Mouse (Mus musculus) stomach, embryonic 14.5 days (tissue): ENCODE measurements around the gene Rpsa. TPM values are rescaled to one million over a fixed set of nuclear protein-coding genes. Genes with fewer than 3 reads are reported as not detected.

Experiments
- ATAC-seq: fragments of 200-750 bp; cut with Nextera tagmentation; 2 replicates; pipeline ENCODE4 v1.8.0; 2017; ENCODE audit warnings: low read depth, moderate TSS enrichment; ENCODE audit not compliant: insufficient number of reproducible peaks, insufficient read depth, low FRiP score
- H3K27ac ChIP-seq: fragments of 300-500 bp; sonication (generic); 2 replicates; pipeline ENCODE4 v1.5.1; 2014; ENCODE audit warnings: mild to moderate bottlenecking, low read length, moderate library complexity, mixed read lengths
- H3K27me3 ChIP-seq: fragments of 300-500 bp; sonication (generic); 2 replicates; pipeline ENCODE4 v1.6.1; 2014; ENCODE audit warnings: low read length, control low read depth, mixed read lengths; ENCODE audit not compliant: control insufficient read depth, insufficient read depth
- H3K36me3 ChIP-seq: fragments of 300-500 bp; sonication (generic); 2 replicates; pipeline ENCODE4 v1.6.1; 2014; ENCODE audit warnings: mild to moderate bottlenecking, control low read depth, low read length, moderate library complexity, mixed read lengths; ENCODE audit not compliant: control insufficient read depth, insufficient read depth
- H3K4me1 ChIP-seq: fragments of 300-500 bp; sonication (generic); 2 replicates; pipeline ENCODE4 v1.6.1; 2014; ENCODE audit warnings: low read length, control low read depth, mixed read lengths; ENCODE audit not compliant: control insufficient read depth, insufficient read depth
- H3K4me2 ChIP-seq: fragments of 300-500 bp; sonication (generic); replicated peaks from 2 replicates; pipeline ENCODE4 v1.6.1; 2014; ENCODE audit warnings: low read depth, low read length, control low read depth
- H3K4me3 ChIP-seq: fragments of 300-500 bp; sonication (generic); 2 replicates; pipeline ENCODE4 v1.5.1; 2014; ENCODE audit warnings: low read depth, low read length, control low read depth
- H3K9ac ChIP-seq: fragments of 300-500 bp; sonication (generic); replicated peaks from 2 replicates; pipeline ENCODE4 v1.6.1; 2014; ENCODE audit warnings: low read depth, mild to moderate bottlenecking, control low read depth, low read length, moderate library complexity, mixed read lengths
- H3K9me3 ChIP-seq: fragments of 300-500 bp; sonication (generic); 2 replicates; pipeline ENCODE4 v1.6.1; 2016; ENCODE audit warnings: low read depth, low read length, control low read depth; ENCODE audit not compliant: control insufficient read depth
- WGBS: fragments of 180-500 bp; shearing (Covaris S2); extraction: QIAGEN DNeasy Blood & Tissue Kit; methylation state at CpG from one replicate; pipeline ENCODE4 v1.1.7; 2014; 5-methylcytosine and 5-hydroxymethylcytosine counted together
- polyA plus RNA-seq: library from polyadenylated mRNA; unstranded; fragments of >200 nt; fragmentation: Nextera tagmentation; extraction: Ambion mirVana; gene quantifications from 2 replicates; pipeline ENCODE4 v1.2.1, GENCODE M21; 2014

The Rpsa gene
- 1,874 and 2,010 TPM in 2 replicates for polyA plus RNA-seq

DNA sequence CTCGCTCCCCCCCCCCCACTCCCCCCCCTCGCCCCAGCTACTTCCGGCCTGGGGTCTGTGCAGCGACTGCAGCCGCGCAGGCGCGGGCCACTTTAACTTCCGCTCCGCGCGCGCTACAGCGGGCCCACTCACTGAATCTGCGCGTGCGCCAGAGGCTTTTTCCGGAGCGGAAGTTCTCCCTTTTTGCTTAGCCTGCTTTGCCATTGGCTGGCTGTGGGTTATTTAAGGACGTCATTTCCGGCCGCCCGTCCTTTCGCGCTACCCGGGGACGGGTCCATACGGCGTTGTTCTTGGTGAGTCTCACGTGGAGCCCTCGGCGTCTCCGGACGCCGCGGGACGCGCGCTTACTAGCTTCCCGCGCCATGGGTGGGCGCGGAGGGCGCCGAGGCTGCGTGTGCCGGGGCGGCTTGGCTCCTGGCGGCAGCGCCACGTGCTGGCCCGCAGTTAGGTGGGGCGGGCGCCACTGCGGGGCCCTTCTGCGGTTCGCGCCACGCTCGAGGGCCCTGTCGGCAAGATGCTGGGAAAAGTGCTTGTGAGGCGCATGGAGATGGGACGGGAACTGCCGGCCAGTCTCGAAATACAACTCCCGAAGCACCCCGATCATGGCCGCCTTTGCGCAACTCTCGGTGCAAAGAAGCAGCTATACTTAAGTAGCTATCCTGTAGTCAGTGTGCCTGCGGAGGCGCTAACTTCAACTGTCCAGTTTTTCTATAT lies at the start of gene Rpsa:
Gene Rpsa, plus strand, starts transcription at position 152 of the 714 bp plus-strand sequence.
- Histone ChIP-seq H3K27me3 (no peaks in the 10 kb centered on the region), H3K4me1 (peaks cover 11% of the 10 kb centered on the region), H3K9ac (peak within 1 kb of the TSS; percentile 100), H3K36me3 (peaks cover 54% of the 10 kb centered on the region), H3K27ac (peak within 1 kb of the TSS; percentile 94), H3K4me3 (peak within 1 kb of the TSS; percentile 100), H3K9me3 (no peaks in the 10 kb centered on the region), H3K4me2 (peak within 1 kb of the TSS; percentile 83)
- WGBS = under 1% methylated on average over 69 of the region's 72 CpGs
- ATAC-seq = peak; percentile 97

- Histone ChIP-seq H3K36me3 (no peaks in the 10 kb centered on the region), H3K27me3 (no peaks in the 10 kb centered on the region), H3K27ac (no peak overlapping the region), H3K4me3 (no peak overlapping the region), H3K9ac (no peak overlapping the region), H3K9me3 (no peaks in the 10 kb centered on the region), H3K4me1 (no peaks in the 10 kb centered on the region), H3K4me2 (no peak overlapping the region)
- no peak for ATAC-seq
- 76% methylated on average over 3 of the region's 3 CpGs for WGBS
Observed at GRCm38 (mm10) chr9:120078241-120078640, 49.2 kb upstream of the Rpsa start.

GRCm38 (mm10) chr9:120079901-120080300 lies 47.6 kb upstream of the Rpsa start:
- no peaks in the 10 kb centered on the region for H3K4me1 ChIP-seq
- WGBS = 67% methylated on average over 7 of the region's 7 CpGs
- H3K4me2 ChIP-seq = no peak overlapping the region
- H3K27ac ChIP-seq = no peak overlapping the region
- no peak overlapping the region for H3K9ac ChIP-seq
- ATAC-seq = no peak
- H3K9me3 ChIP-seq = no peaks in the 10 kb centered on the region
- H3K36me3 ChIP-seq = no peaks in the 10 kb centered on the region
- H3K4me3 ChIP-seq = no peak overlapping the region
- no peaks in the 10 kb centered on the region for H3K27me3 ChIP-seq

DNA sequence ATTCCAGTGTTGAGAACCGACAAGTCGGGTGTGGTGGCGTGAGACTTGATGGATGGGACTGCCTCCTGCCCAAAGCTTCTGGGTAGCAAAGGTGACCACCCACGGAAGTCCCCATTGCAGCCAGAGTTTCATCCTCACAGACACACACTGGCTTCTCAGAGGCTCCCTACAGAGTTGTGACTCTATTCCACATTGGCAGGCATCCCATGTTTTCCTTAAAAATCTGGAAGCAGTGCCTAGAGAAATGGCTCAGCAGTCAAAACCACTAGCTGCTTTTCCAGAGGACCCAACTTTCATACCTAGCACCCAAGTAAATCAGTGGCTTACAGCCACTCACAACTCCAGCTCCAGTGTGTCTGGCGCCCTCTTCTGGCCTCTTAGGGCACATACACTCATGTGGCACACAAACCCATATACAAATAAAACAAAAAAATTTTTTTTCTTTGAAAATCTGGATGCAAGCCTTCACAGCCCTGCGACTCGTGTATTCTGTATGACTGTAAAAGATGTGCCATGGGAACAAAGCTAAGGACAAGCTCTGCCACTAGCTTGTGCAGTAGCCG lies 46.9 kb upstream of the Rpsa start:
- no peak overlapping the region for H3K9ac ChIP-seq
- no peak overlapping the region for H3K4me3 ChIP-seq
- no peaks in the 10 kb centered on the region for H3K9me3 ChIP-seq
- no peaks in the 10 kb centered on the region for H3K27me3 ChIP-seq
- 72% methylated on average over 8 of the region's 8 CpGs for WGBS
- no peak overlapping the region for H3K27ac ChIP-seq
- ATAC-seq = no peak
- H3K4me1 ChIP-seq = no peaks in the 10 kb centered on the region
- H3K4me2 ChIP-seq = no peak overlapping the region
- H3K36me3 ChIP-seq = no peaks in the 10 kb centered on the region

DNA sequence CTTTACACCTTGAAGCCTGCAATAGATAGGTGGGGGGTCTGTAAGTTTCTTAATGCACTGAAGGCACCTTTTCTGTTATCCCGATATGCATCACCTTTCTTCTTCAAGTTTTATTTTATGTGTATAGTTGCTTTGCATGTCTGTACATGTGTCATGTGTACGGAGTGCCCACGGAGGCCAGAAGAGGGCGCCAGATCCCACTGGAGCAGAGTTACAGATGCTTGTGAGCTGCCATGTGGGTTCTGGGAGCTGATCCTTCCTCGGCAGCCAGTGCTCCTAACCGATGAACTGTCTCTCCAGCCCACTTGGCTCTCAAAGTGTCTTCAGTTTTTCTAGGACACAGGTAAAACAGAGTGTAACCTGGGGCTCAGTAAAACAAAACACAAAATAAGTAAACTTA lies 46.2 kb upstream of the Rpsa start:
- H3K4me2 ChIP-seq = no peak overlapping the region
- H3K4me1 ChIP-seq = no peaks in the 10 kb centered on the region
- 69% methylated on average over 6 of the region's 6 CpGs for WGBS

DNA sequence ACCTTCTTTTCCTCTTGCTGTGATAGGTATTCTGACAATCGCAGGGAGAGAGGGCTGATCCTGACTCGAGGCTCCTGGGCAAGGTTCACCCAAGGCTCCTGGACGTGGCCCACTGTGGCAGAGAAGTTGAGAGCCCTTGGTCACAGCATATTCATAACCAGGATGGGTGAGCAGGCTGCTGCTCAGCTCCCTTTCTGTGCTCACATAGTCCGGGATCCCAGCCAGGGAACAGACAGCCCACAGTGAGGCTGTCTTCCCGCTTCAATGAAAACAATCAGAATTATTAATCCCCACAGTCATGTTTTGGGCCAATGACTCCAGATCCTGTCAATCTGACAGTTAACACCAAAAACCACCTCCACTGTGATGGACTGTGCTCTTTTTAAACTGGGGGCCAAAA lies 45.5 kb upstream of the Rpsa start:
- no peaks in the 10 kb centered on the region for H3K9me3 ChIP-seq
- ATAC-seq = no peak
- H3K4me3 ChIP-seq = no peak overlapping the region
- H3K4me1 ChIP-seq = no peaks in the 10 kb centered on the region
- no peaks in the 10 kb centered on the region for H3K27me3 ChIP-seq
- H3K9ac ChIP-seq = no peak overlapping the region
- 76% methylated on average over 5 of the region's 5 CpGs for WGBS
- no peak overlapping the region for H3K4me2 ChIP-seq
- no peaks in the 10 kb centered on the region for H3K36me3 ChIP-seq
- H3K27ac ChIP-seq = no peak overlapping the region

More for the DNA sequence above, 46.2 kb upstream of the Rpsa start:
- no peaks in the 10 kb centered on the region for H3K9me3 ChIP-seq
- no peak overlapping the region for H3K27ac ChIP-seq
- H3K27me3 ChIP-seq = no peaks in the 10 kb centered on the region
- no peak overlapping the region for H3K4me3 ChIP-seq
- no peak overlapping the region for H3K9ac ChIP-seq
- H3K36me3 ChIP-seq = no peaks in the 10 kb centered on the region
- no peak for ATAC-seq

GRCm38 (mm10) chr9:120082691-120083090 lies 44.8 kb upstream of the Rpsa start:
- Histone ChIP-seq H3K27me3 (no peaks in the 10 kb centered on the region), H3K9me3 (no peaks in the 10 kb centered on the region), H3K4me3 (no peak overlapping the region), H3K4me1 (no peaks in the 10 kb centered on the region), H3K36me3 (no peaks in the 10 kb centered on the region), H3K27ac (no peak overlapping the region), H3K9ac (no peak overlapping the region), H3K4me2 (no peak overlapping the region)
- no peak for ATAC-seq
- WGBS = 87% methylated on average over 4 of the region's 4 CpGs

DNA sequence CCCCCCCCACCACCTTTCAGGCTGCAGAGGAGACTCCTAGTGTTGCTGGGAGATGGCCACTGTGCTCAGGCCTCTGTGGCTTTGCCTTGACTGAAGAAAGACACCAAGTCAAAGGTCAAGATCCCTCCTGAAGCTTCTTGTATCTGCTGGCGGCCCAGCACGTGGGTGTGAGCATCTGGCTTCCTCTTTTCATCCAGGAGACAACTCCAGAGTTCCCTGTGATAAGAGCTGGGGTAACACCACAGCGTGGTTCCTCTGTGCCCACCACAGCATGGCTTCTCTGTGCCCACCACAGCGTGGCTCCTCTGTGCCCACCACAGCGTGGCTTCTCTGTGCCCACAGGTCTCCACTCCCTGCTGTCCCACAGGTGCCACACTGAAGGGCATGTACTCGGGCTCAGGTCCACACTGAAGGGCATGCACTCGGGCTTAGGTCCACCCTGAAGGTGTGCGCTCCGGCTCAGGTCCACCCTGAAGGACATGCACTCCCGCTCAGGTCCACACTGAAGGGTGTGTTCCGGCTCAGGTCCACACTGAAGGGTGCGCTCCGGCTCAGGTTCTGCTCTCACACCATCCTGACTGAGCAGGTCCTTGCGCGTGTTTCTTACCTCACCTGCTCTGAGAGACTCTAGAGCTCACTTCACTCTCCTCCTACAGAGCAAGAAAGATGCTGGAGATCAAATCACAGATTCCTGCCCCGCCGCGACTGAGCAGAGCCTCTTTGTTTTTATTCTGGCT lies 44.2 kb upstream of the Rpsa start:
- 78% methylated on average over 18 of the region's 18 CpGs for WGBS
- Histone ChIP-seq H3K4me3 (no peak overlapping the region), H3K4me2 (no peak overlapping the region), H3K27me3 (no peaks in the 10 kb centered on the region), H3K9ac (no peak overlapping the region), H3K9me3 (no peaks in the 10 kb centered on the region), H3K36me3 (no peaks in the 10 kb centered on the region), H3K4me1 (no peaks in the 10 kb centered on the region), H3K27ac (no peak overlapping the region)
- 0 out of 2 replicates have a peak, but pooled peaks have one; percentile 18 for ATAC-seq
